Mouse (Mus musculus): ENCODE results near the gene Acyp1. TPM values are rescaled to one million over a fixed set of nuclear protein-coding genes. Genes with fewer than 3 reads are reported as not detected.

Gene Acyp1
- polyA plus RNA-seq, 1 experiment from 2014 or later, result 50.7 TPM

- H3K27me3 ChIP-seq, result no peaks in the 10 kb centered on the region
- WGBS (ENCODE audit: insufficient replicate concordance), result 54% methylated on average over 15 of the region's 15 CpGs
- no peak for ATAC-seq (ENCODE audit: insufficient read depth)
- H3K4me1 ChIP-seq (replicated peaks), result no peaks in the 10 kb centered on the region
- no peaks in the 10 kb centered on the region for H3K9me3 ChIP-seq (replicated peaks)
- H3K36me3 ChIP-seq (replicated peaks), result peaks cover 39% of the 10 kb centered on the region
- no peak overlapping the region for H3K4me2 ChIP-seq
- H3K4me3 ChIP-seq (replicated peaks), result no peak overlapping the region
- no peak overlapping the region for H3K27ac ChIP-seq (replicated peaks)
- H3K9ac ChIP-seq, result no peak overlapping the region
Measured at GRCm38 (mm10) chr12:85227876-85228599, 60.2 kb downstream of the Acyp1 start.

- no peaks in the 10 kb centered on the region for H3K27me3 ChIP-seq
- no peak overlapping the region for H3K4me2 ChIP-seq
- H3K27ac ChIP-seq (replicated peaks), result no peak overlapping the region
- peaks cover 47% of the 10 kb centered on the region for H3K36me3 ChIP-seq (replicated peaks)
- H3K9me3 ChIP-seq (replicated peaks), result no peaks in the 10 kb centered on the region
- H3K4me1 ChIP-seq (replicated peaks), result no peaks in the 10 kb centered on the region
- WGBS (ENCODE audit: insufficient replicate concordance), result 72% methylated on average over 7 of the region's 7 CpGs
- H3K9ac ChIP-seq, result no peak overlapping the region
- no peak for ATAC-seq (ENCODE audit: insufficient read depth)
- H3K4me3 ChIP-seq (replicated peaks), result no peak overlapping the region
Measured at GRCm38 (mm10) chr12:85227227-85227626, 61.0 kb downstream of the Acyp1 start.

Small RNA genes lying within 50 kb of the gene (microRNA-seq; reads per million reads assigned to microRNA genes)
- not detected for gene Mir6938

Other genes starting within 250 kb of the Acyp1 start
- gene Prox2, start 177.7 kb downstream of the Acyp1 start, polyA plus RNA-seq (2015; fragmentation: Nextera tagmentation; extraction: Ambion mirVana), result 2.8 and 3.1 TPM in 2 replicates
- gene Dlst, start 177.6 kb downstream of the Acyp1 start, polyA plus RNA-seq (2015; fragmentation: Nextera tagmentation; extraction: Ambion mirVana), result 69.4 and 73.5 TPM in 2 replicates
- gene Rps6kl1, start 137.2 kb downstream of the Acyp1 start, polyA plus RNA-seq (2015; fragmentation: Nextera tagmentation; extraction: Ambion mirVana), result 0.56 and 0.64 TPM in 2 replicates
- 0.52 and 0.56 TPM in 2 replicates for gene Pgf, start 110.6 kb downstream of the Acyp1 start, polyA plus RNA-seq (2015; fragmentation: Nextera tagmentation; extraction: Ambion mirVana)
- 34.9 and 36.4 TPM in 2 replicates for gene Eif2b2, start 69.0 kb downstream of the Acyp1 start, polyA plus RNA-seq (2015; fragmentation: Nextera tagmentation; extraction: Ambion mirVana)
- gene Mlh3, start 17.8 kb downstream of the Acyp1 start, polyA plus RNA-seq (2015; fragmentation: Nextera tagmentation; extraction: Ambion mirVana), result 2.1 and 2.4 TPM in 2 replicates
- gene Zc2hc1c, start 153 bp upstream of the Acyp1 start, polyA plus RNA-seq (2015; fragmentation: Nextera tagmentation; extraction: Ambion mirVana), result 0.08 and 0.12 TPM in 2 replicates
- gene Nek9, start 50.9 kb upstream of the Acyp1 start, polyA plus RNA-seq (2015; fragmentation: Nextera tagmentation; extraction: Ambion mirVana), result 5.7 and 6.1 TPM in 2 replicates
- gene Tmed10, start 86.4 kb upstream of the Acyp1 start, polyA plus RNA-seq (2015; fragmentation: Nextera tagmentation; extraction: Ambion mirVana), result 162 and 163 TPM in 2 replicates
- 1.5 and 1.7 TPM in 2 replicates for gene Fos, start 185.5 kb upstream of the Acyp1 start, polyA plus RNA-seq (2015; fragmentation: Nextera tagmentation; extraction: Ambion mirVana)

All from liver, embryonic 15.5 days (tissue).